Mouse (Mus musculus) myocyte (in vitro differentiated cells): ENCODE measurements around the gene Hoga1. TPM values are rescaled to one million over a fixed set of nuclear protein-coding genes. Genes with fewer than 3 reads are reported as not detected.

Source experiments
- H3K27me3 ChIP-seq: one replicate; pipeline ENCODE4 v1.6.1; 2011; ENCODE audit not compliant: control insufficient read depth, insufficient read depth, insufficient read length
- H3K36me3 ChIP-seq: one replicate; pipeline ENCODE4 v1.6.1; 2011; ENCODE audit not compliant: control insufficient read depth, insufficient read depth
- H3K4me2 ChIP-seq: one replicate; pipeline ENCODE4 v1.6.1; 2011; ENCODE audit warnings: low read depth, control low read depth
- H3K4me3 ChIP-seq: one replicate; pipeline ENCODE4 v1.5.1; 2011; ENCODE audit warnings: mild to moderate bottlenecking, control low read depth, moderate library complexity
- H3K79me2 ChIP-seq: one replicate; pipeline ENCODE4 v1.6.1; 2011; ENCODE audit not compliant: control insufficient read depth, insufficient read depth
- H3ac ChIP-seq: one replicate; pipeline ENCODE4 v1.6.1; 2011; ENCODE audit not compliant: control insufficient read depth, insufficient read length
- CEBPB ChIP-seq: IDR thresholded peaks from 2 replicates; pipeline ENCODE4 v1.6.1; 2011; ENCODE audit warnings: mild to moderate bottlenecking, moderate library complexity; ENCODE audit not compliant: poor library complexity, insufficient read depth, severe bottlenecking
- E2F4 ChIP-seq: IDR thresholded peaks from one replicate; pipeline ENCODE4 v1.6.1; 2011; ENCODE audit warnings: mild to moderate bottlenecking, control low read depth, moderate library complexity; ENCODE audit not compliant: insufficient read depth
- MAX ChIP-seq: IDR thresholded peaks from one replicate; pipeline ENCODE4 v1.6.1; 2011; ENCODE audit warnings: low read depth, mild to moderate bottlenecking, control low read depth
- MYOD1 ChIP-seq, 3 experiments: IDR thresholded peaks; one replicate each; pipeline ENCODE4 v1.6.1; 2011; ENCODE audit warnings: control low read depth in 2 of 3, low read depth in 2 of 3, mild to moderate bottlenecking in 2 of 3, moderate library complexity in 1 of 3; ENCODE audit not compliant: insufficient read length in 2 of 3, control insufficient read depth in 1 of 3
- MYOG ChIP-seq, 3 experiments: IDR thresholded peaks; one replicate each; pipeline ENCODE4 v1.6.1; 2011; ENCODE audit warnings: control low read depth in 2 of 3, low read depth in 2 of 3, mild to moderate bottlenecking in 2 of 3; ENCODE audit not compliant: insufficient read length in 2 of 3, control insufficient read depth in 1 of 3, insufficient read depth in 1 of 3
- POLR2A ChIP-seq: IDR thresholded peaks from one replicate; pipeline ENCODE4 v1.6.1; 2011; ENCODE audit warnings: low read depth, mild to moderate bottlenecking, control low read depth, moderate library complexity; ENCODE audit not compliant: insufficient read length
- POLR2AphosphoS2 ChIP-seq: IDR thresholded peaks from one replicate; pipeline ENCODE4 v1.6.1; 2011; ENCODE audit warnings: low read depth, control low read depth; ENCODE audit not compliant: insufficient read length
- REST ChIP-seq: IDR thresholded peaks from one replicate; pipeline ENCODE4 v1.6.1; 2011; ENCODE audit warnings: mild to moderate bottlenecking, control low read depth, moderate library complexity; ENCODE audit not compliant: insufficient read depth, insufficient read length
- SRF ChIP-seq: IDR thresholded peaks from one replicate; pipeline ENCODE4 v1.6.1; 2011; ENCODE audit warnings: low read depth; ENCODE audit not compliant: control insufficient read depth, insufficient read length
- TCF12 ChIP-seq: IDR thresholded peaks from one replicate; pipeline ENCODE4 v1.6.1; 2011; ENCODE audit warnings: mild to moderate bottlenecking, control low read depth; ENCODE audit not compliant: poor library complexity, insufficient read depth, severe bottlenecking
- TCF3 ChIP-seq: IDR thresholded peaks from one replicate; pipeline ENCODE4 v1.6.1; 2011; ENCODE audit warnings: low read depth, control low read depth; ENCODE audit not compliant: insufficient read length
- USF1 ChIP-seq: IDR thresholded peaks from one replicate; pipeline ENCODE4 v1.6.1; 2011; ENCODE audit warnings: low read depth, mild to moderate bottlenecking, control low read depth, moderate library complexity
- polyA plus RNA-seq: library from polyadenylated mRNA; unstranded; fragments of >200 nt; fragmentation: generic; extraction: Trizol; gene quantifications from one replicate; pipeline ENCODE4 v1.2.1, GENCODE M21; 2012; ENCODE audit warnings: missing spikeins

Gene Hoga1
- polyA plus RNA-seq, 1 experiment = 2.4 TPM

- H3ac ChIP-seq = no peak overlapping the region
- H3K27me3 ChIP-seq = no peaks in the 10 kb centered on the region
- peaks cover 44% of the 10 kb centered on the region for H3K36me3 ChIP-seq
- no peak overlapping the region for H3K4me2 ChIP-seq
- TF ChIP-seq CEBPB = no peak
- TF ChIP-seq MYOD1 (IDR thresholded peaks at IDR 0.05; ENCODE audit: control insufficient read depth in 1 of 3, insufficient read length in 2 of 3, low read depth in 2 of 3) = no peak
- TF ChIP-seq USF1 = no peak
- no peak for TF ChIP-seq E2F4
- TF ChIP-seq TCF3 = no peak
- TF ChIP-seq SRF = no peak
- no peak for TF ChIP-seq POLR2AphosphoS2
- TF ChIP-seq MAX = no peak
- no peak for TF ChIP-seq TCF12
- no peak for TF ChIP-seq MYOG (IDR thresholded peaks at IDR 0.05; ENCODE audit: control insufficient read depth in 1 of 3, insufficient read depth in 1 of 3, insufficient read length in 2 of 3, low read depth in 2 of 3)
- TF ChIP-seq POLR2A = no peak
- no peak for TF ChIP-seq REST
- H3K4me3 ChIP-seq = no peak overlapping the region
- H3K79me2 ChIP-seq = no peaks in the 10 kb centered on the region
Observed at GRCm38 (mm10) chr19:42118596-42118995, 73.2 kb downstream of the Hoga1 start.

GRCm38 (mm10) chr19:42120451-42120850 lies 75.0 kb downstream of the Hoga1 start:
- Histone ChIP-seq H3K36me3 (peaks cover 51% of the 10 kb centered on the region), H3ac (no peak overlapping the region), H3K27me3 (no peaks in the 10 kb centered on the region), H3K4me2 (no peak overlapping the region), H3K79me2 (peaks cover 9% of the 10 kb centered on the region), H3K4me3 (no peak overlapping the region)
- TF ChIP-seq MAX (no peak), POLR2AphosphoS2 (peak; percentile 25)

Other genes with a start within 250 kb of the Hoga1 start
- 4.4 TPM for gene Arhgap19, start 243.6 kb upstream of the Hoga1 start, polyA plus RNA-seq
- 0.19 TPM for gene Frat1, start 215.6 kb upstream of the Hoga1 start, polyA plus RNA-seq
- 0.79 TPM for gene Frat2, start 197.5 kb upstream of the Hoga1 start, polyA plus RNA-seq
- 45.4 TPM for gene Rrp12, start 149.4 kb upstream of the Hoga1 start, polyA plus RNA-seq
- gene Pgam1, start 133.7 kb upstream of the Hoga1 start, polyA plus RNA-seq = 552 TPM
- gene Exosc1, start 112.2 kb upstream of the Hoga1 start, polyA plus RNA-seq = 49.4 TPM
- gene Zdhhc16, start 112.1 kb upstream of the Hoga1 start, polyA plus RNA-seq = 124 TPM
- 34.2 TPM for gene Mms19, start 64.5 kb upstream of the Hoga1 start, polyA plus RNA-seq
- gene Ubtd1, start 63.8 kb upstream of the Hoga1 start, polyA plus RNA-seq = 141 TPM
- 110 TPM for gene Ankrd2, start 9.6 kb upstream of the Hoga1 start, polyA plus RNA-seq
- gene 4933411K16Rik, start 6.6 kb downstream of the Hoga1 start, polyA plus RNA-seq = 0.30 TPM
- 32.3 TPM for gene Morn4, start 40.7 kb downstream of the Hoga1 start, polyA plus RNA-seq
- gene Pi4k2a, start 44.9 kb downstream of the Hoga1 start, polyA plus RNA-seq = 37.5 TPM
- gene Avpi1, start 83.4 kb downstream of the Hoga1 start, polyA plus RNA-seq = 128 TPM
- 36.1 TPM for gene Marveld1, start 101.8 kb downstream of the Hoga1 start, polyA plus RNA-seq
- gene Zfyve27, start 118.3 kb downstream of the Hoga1 start, polyA plus RNA-seq = 22.4 TPM
- gene Sfrp5, start 156.6 kb downstream of the Hoga1 start, polyA plus RNA-seq = 0.04 TPM
- 0.06 TPM for gene Golga7b, start 202.0 kb downstream of the Hoga1 start, polyA plus RNA-seq